Mouse (Mus musculus): Measurements from ENCODE around the gene Prkce. TPM values are rescaled to one million over a fixed set of nuclear protein-coding genes. Genes with fewer than 3 reads are reported as not detected.

The Prkce gene
- polyA plus RNA-seq, 1 experiment from 2014 or later = 44.3 TPM

DNA sequence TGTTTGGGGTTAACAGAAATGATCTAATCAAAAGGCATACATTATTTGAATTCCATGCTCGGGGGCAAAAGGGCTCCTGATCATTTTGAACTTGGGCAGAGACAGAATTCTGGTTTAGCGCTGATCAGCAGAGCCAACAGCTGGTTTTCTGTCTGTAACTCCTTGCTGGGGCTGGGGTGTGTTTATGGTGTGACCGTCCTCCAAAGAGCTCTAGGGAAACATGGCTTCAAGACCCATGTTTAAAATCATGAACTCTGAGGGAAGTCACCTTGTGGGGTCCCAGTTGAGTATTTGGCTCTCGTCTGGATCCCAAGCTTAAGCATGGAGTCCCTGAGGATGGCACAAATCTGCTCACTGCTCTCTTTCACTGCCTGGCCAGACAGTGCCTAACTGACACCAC is 183.7 kb downstream of the Prkce start:
- Histone ChIP-seq H3K4me2 (ENCODE audit: low read depth, low read length) (no peak overlapping the region), H3K4me3 (ENCODE audit: low read depth, low read length) (no peak overlapping the region), H3K9me3 (ENCODE audit: control insufficient read depth, low read length) (no peaks in the 10 kb centered on the region), H3K9ac (replicated peaks; ENCODE audit: low read depth, low read length) (no peak overlapping the region), H3K36me3 (ENCODE audit: control insufficient read depth, insufficient read depth, low read length) (no peaks in the 10 kb centered on the region), H3K27me3 (ENCODE audit: control insufficient read depth, insufficient read depth, low read length) (no peaks in the 10 kb centered on the region), H3K27ac (ENCODE audit: low read depth, low read length) (no peak overlapping the region), H3K4me1 (ENCODE audit: control insufficient read depth, insufficient read depth, low read length) (peaks cover under 1% of the 10 kb centered on the region; the same call in 1 of the 2 replicates)
- 76% methylated on average over 4 of the region's 4 CpGs for WGBS
- ATAC-seq (ENCODE audit: low read depth) = no peak

GRCm38 (mm10) chr17:86352247-86353037 is 184.9 kb downstream of the Prkce start:
- Histone ChIP-seq H3K36me3 (ENCODE audit: control insufficient read depth, insufficient read depth, low read length) (no peaks in the 10 kb centered on the region), H3K4me2 (ENCODE audit: low read depth, low read length) (no peak overlapping the region), H3K27me3 (ENCODE audit: control insufficient read depth, insufficient read depth, low read length) (no peaks in the 10 kb centered on the region), H3K27ac (ENCODE audit: low read depth, low read length) (no peak overlapping the region), H3K4me1 (ENCODE audit: control insufficient read depth, insufficient read depth, low read length) (peaks cover 3% of the 10 kb centered on the region; the same call in 1 of the 2 replicates), H3K9ac (replicated peaks; ENCODE audit: low read depth, low read length) (no peak overlapping the region), H3K9me3 (ENCODE audit: control insufficient read depth, low read length) (no peaks in the 10 kb centered on the region), H3K4me3 (ENCODE audit: low read depth, low read length) (no peak overlapping the region)
- no peak for ATAC-seq (ENCODE audit: low read depth)
- 88% methylated on average over 12 of the region's 12 CpGs for WGBS

DNA sequence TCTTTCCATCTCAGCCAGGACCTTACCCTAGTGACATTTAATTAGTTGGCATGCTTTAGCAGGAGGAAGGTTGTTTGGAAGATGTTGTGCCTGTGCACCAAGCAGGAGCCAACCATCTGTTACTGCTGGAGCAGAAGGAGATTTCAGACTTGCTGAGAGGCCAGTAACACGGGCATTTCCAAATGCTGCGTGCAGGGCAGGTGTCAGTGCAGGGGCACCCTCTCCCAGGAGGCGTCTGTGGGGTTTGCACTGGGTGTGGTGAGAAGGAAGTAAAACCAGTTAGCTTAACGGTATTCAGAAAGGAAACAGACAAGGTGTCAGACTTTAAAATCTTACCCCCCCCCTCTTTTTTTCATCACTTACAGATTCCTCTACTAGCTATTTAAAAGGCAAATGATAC is 186.1 kb downstream of the Prkce start:
- Histone ChIP-seq H3K36me3 (ENCODE audit: control insufficient read depth, insufficient read depth, low read length) (no peaks in the 10 kb centered on the region), H3K27ac (ENCODE audit: low read depth, low read length) (no peak overlapping the region), H3K4me2 (ENCODE audit: low read depth, low read length) (no peak overlapping the region), H3K27me3 (ENCODE audit: control insufficient read depth, insufficient read depth, low read length) (no peaks in the 10 kb centered on the region), H3K9me3 (ENCODE audit: control insufficient read depth, low read length) (no peaks in the 10 kb centered on the region), H3K4me1 (ENCODE audit: control insufficient read depth, insufficient read depth, low read length) (peaks cover 3% of the 10 kb centered on the region; the same call in 1 of the 2 replicates), H3K9ac (replicated peaks; ENCODE audit: low read depth, low read length) (no peak overlapping the region), H3K4me3 (ENCODE audit: low read depth, low read length) (no peak overlapping the region)
- 77% methylated on average over 4 of the region's 4 CpGs for WGBS
- no peak for ATAC-seq (ENCODE audit: low read depth)

DNA sequence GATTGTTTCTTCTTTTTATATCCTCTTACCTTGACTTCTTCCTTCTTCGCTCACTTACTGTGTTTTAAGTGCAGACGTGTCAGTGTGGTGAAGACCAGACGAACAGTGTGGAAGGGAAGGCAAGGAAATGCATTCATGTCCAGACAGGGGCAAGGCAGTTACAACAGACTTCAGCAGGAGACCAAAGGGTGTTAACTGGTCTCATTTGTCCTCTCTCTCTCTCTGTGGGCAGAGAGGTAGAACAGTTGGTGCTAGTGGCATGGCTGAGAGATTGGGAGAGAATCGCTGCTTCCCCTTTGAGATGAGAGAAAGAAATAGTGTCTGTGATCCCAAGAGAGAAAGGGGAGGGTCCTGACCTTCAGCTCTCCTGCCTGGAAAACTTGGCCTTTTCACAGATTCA is 186.5 kb downstream of the Prkce start:
- WGBS = 85% methylated on average over 4 of the region's 4 CpGs
- Histone ChIP-seq H3K4me3 (ENCODE audit: low read depth, low read length) (no peak overlapping the region), H3K27ac (ENCODE audit: low read depth, low read length) (no peak overlapping the region), H3K27me3 (ENCODE audit: control insufficient read depth, insufficient read depth, low read length) (no peaks in the 10 kb centered on the region), H3K9ac (replicated peaks; ENCODE audit: low read depth, low read length) (no peak overlapping the region), H3K36me3 (ENCODE audit: control insufficient read depth, insufficient read depth, low read length) (no peaks in the 10 kb centered on the region), H3K4me2 (ENCODE audit: low read depth, low read length) (no peak overlapping the region), H3K4me1 (ENCODE audit: control insufficient read depth, insufficient read depth, low read length) (peaks cover 3% of the 10 kb centered on the region; the same call in 1 of the 2 replicates), H3K9me3 (ENCODE audit: control insufficient read depth, low read length) (no peaks in the 10 kb centered on the region)
- no peak for ATAC-seq (ENCODE audit: low read depth)

- no peaks in the 10 kb centered on the region for H3K9me3 ChIP-seq (ENCODE audit: control insufficient read depth, low read length)
- H3K4me3 ChIP-seq (ENCODE audit: low read depth, low read length) = no peak overlapping the region
- no peak overlapping the region for H3K4me2 ChIP-seq (ENCODE audit: low read depth, low read length)
- no peaks in the 10 kb centered on the region for H3K27me3 ChIP-seq (ENCODE audit: control insufficient read depth, insufficient read depth, low read length)
- WGBS = 94% methylated on average over 3 of the region's 3 CpGs
- no peaks in the 10 kb centered on the region for H3K36me3 ChIP-seq (ENCODE audit: control insufficient read depth, insufficient read depth, low read length)
- H3K27ac ChIP-seq (ENCODE audit: low read depth, low read length) = no peak overlapping the region
- H3K4me1 ChIP-seq (ENCODE audit: control insufficient read depth, insufficient read depth, low read length) = peaks cover 3% of the 10 kb centered on the region; the same call in 1 of the 2 replicates
- no peak for ATAC-seq (ENCODE audit: low read depth)
- no peak overlapping the region for H3K9ac ChIP-seq (replicated peaks; ENCODE audit: low read depth, low read length)
Observed at GRCm38 (mm10) chr17:86354896-86355295, 187.3 kb downstream of the Prkce start.

DNA sequence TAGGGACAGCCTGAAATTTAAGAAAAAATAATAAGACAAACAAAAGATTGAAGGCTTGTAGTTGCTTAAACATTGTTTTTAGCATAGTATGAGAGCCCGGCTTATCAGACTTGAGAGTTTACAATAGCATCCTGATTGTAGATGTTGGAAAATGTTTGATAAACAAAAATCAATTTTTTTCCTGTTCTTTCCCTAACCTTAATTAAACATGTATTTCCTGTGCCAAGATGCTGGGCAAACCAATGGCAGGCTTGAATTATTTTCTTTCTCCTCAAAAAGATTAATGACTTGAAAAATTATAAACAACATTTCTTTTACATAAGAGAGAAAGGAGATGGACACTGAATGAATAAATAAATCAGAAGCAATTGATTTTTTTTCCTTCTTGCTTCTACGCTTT is 187.7 kb downstream of the Prkce start:
- 82% methylated on average over 2 of the region's 2 CpGs for WGBS
- peaks cover 3% of the 10 kb centered on the region; the same call in 1 of the 2 replicates for H3K4me1 ChIP-seq (ENCODE audit: control insufficient read depth, insufficient read depth, low read length)
- ATAC-seq (ENCODE audit: low read depth) = no peak
- H3K9ac ChIP-seq (replicated peaks; ENCODE audit: low read depth, low read length) = no peak overlapping the region
- H3K36me3 ChIP-seq (ENCODE audit: control insufficient read depth, insufficient read depth, low read length) = no peaks in the 10 kb centered on the region
- H3K27ac ChIP-seq (ENCODE audit: low read depth, low read length) = no peak overlapping the region
- H3K4me3 ChIP-seq (ENCODE audit: low read depth, low read length) = no peak overlapping the region
- H3K9me3 ChIP-seq (ENCODE audit: control insufficient read depth, low read length) = no peaks in the 10 kb centered on the region
- no peak overlapping the region for H3K4me2 ChIP-seq (ENCODE audit: low read depth, low read length)
- H3K27me3 ChIP-seq (ENCODE audit: control insufficient read depth, insufficient read depth, low read length) = no peaks in the 10 kb centered on the region

GRCm38 (mm10) chr17:86355772-86356451 is 188.3 kb downstream of the Prkce start:
- Histone ChIP-seq H3K27me3 (ENCODE audit: control insufficient read depth, insufficient read depth, low read length) (no peaks in the 10 kb centered on the region), H3K4me3 (ENCODE audit: low read depth, low read length) (no peak overlapping the region), H3K36me3 (ENCODE audit: control insufficient read depth, insufficient read depth, low read length) (no peaks in the 10 kb centered on the region), H3K4me1 (ENCODE audit: control insufficient read depth, insufficient read depth, low read length) (peaks cover 3% of the 10 kb centered on the region; the same call in 1 of the 2 replicates), H3K9me3 (ENCODE audit: control insufficient read depth, low read length) (no peaks in the 10 kb centered on the region), H3K4me2 (ENCODE audit: low read depth, low read length) (no peak overlapping the region), H3K9ac (replicated peaks; ENCODE audit: low read depth, low read length) (no peak overlapping the region), H3K27ac (ENCODE audit: low read depth, low read length) (peak overlapping the region; percentile 35; the same call in 1 of the 2 replicates)
- no peak for ATAC-seq (ENCODE audit: low read depth)
- WGBS = 40% methylated on average over 7 of the region's 7 CpGs

DNA sequence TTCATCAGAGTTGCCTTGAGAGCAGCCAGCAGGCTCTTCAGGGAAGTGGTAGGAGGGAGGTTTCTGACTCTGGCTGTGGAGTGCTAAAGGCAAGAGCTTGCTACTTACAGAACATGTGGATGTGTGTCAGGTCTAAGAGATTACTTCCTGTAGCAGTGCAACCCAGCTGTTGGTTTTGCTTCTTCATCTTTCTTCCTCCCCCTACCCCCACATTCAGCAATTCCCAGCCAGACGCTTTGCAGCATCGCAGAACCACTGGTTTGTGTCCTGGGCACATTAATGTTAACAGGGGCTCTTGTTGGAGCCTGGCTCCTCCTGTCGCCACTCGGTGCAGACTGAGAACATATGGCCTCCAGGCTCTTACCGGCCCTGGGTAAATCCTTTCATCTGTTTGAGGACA is 190.8 kb downstream of the Prkce start:
- H3K36me3 ChIP-seq (ENCODE audit: control insufficient read depth, insufficient read depth, low read length) = no peaks in the 10 kb centered on the region
- H3K27ac ChIP-seq (ENCODE audit: low read depth, low read length) = no peak overlapping the region
- H3K9me3 ChIP-seq (ENCODE audit: control insufficient read depth, low read length) = no peaks in the 10 kb centered on the region
- peaks cover 3% of the 10 kb centered on the region; the same call in 1 of the 2 replicates for H3K4me1 ChIP-seq (ENCODE audit: control insufficient read depth, insufficient read depth, low read length)
- H3K4me3 ChIP-seq (ENCODE audit: low read depth, low read length) = no peak overlapping the region
- H3K4me2 ChIP-seq (ENCODE audit: low read depth, low read length) = no peak overlapping the region
- WGBS = 60% methylated on average over 5 of the region's 5 CpGs
- no peaks in the 10 kb centered on the region for H3K27me3 ChIP-seq (ENCODE audit: control insufficient read depth, insufficient read depth, low read length)
- no peak overlapping the region for H3K9ac ChIP-seq (replicated peaks; ENCODE audit: low read depth, low read length)
- ATAC-seq (ENCODE audit: low read depth) = no peak

DNA sequence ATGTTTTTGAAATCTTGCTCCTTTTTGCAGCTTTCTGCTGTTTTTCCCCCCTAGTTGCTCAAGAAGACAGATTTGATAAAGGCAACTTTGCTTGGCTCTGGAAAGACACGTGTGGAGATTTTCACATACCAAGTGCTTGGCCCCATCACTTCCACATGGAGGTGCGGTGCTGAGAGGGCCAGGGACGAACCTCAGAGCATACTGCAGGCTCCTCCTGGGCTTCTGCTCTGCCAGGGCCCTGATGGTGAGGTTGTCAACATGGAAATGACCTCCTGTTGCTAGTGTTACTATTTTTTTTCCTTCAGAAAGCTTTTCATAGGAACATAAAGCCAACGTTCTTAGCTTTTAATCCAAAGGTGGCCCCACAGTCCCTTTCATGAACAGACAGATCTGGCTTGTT is 191.3 kb downstream of the Prkce start:
- no peak overlapping the region for H3K27ac ChIP-seq (ENCODE audit: low read depth, low read length)
- H3K9me3 ChIP-seq (ENCODE audit: control insufficient read depth, low read length) = no peaks in the 10 kb centered on the region
- H3K9ac ChIP-seq (replicated peaks; ENCODE audit: low read depth, low read length) = no peak overlapping the region
- WGBS = 76% methylated on average over 4 of the region's 4 CpGs
- no peaks in the 10 kb centered on the region for H3K27me3 ChIP-seq (ENCODE audit: control insufficient read depth, insufficient read depth, low read length)
- ATAC-seq (ENCODE audit: low read depth) = no peak
- H3K4me1 ChIP-seq (ENCODE audit: control insufficient read depth, insufficient read depth, low read length) = peaks cover 3% of the 10 kb centered on the region; the same call in 1 of the 2 replicates
- H3K4me3 ChIP-seq (ENCODE audit: low read depth, low read length) = no peak overlapping the region
- no peaks in the 10 kb centered on the region for H3K36me3 ChIP-seq (ENCODE audit: control insufficient read depth, insufficient read depth, low read length)
- no peak overlapping the region for H3K4me2 ChIP-seq (ENCODE audit: low read depth, low read length)

Data from neural tube, embryonic 14.5 days (tissue).